Mouse (Mus musculus): Measurements from ENCODE around the gene Abhd12b. TPM values are rescaled to one million over a fixed set of nuclear protein-coding genes. Genes with fewer than 3 reads are reported as not detected.
A peak's percentile ranks its signal among the peaks of the same experiment; 100 is the strongest.
"Not testable (repeated sequence)": the region's sequence is repeated elsewhere in the genome, so short reads cannot be mapped to it uniquely, and the experiment has no call there.

Gene Abhd12b
- polyA plus RNA-seq, 1 experiment from 2014 or later: not detected

DNA sequence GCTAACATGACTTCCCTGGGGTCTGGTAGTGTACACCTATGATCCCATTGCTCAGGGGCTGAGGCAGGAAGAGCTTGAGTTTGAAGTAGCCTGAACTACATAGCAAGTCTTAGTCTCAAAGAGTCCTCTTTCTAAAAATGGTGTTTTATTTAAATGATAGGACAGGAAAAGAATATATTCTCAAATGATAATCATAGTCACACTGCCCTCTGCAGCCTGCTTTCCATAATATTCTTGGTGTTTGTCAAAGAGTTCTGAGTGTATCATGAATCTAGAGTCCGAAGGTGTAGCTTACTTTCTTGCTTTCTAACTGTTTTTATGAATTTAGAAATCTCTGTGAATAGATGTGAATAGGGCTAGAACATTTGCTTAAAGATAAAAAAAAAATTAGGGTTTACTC, 16.0 kb downstream of the Abhd12b start:
- WGBS (ENCODE audit: insufficient replicate concordance): 67% methylated on average over 1 of the region's 1 CpGs
- no peak overlapping the region for H3K4me2 ChIP-seq (ENCODE audit: low read depth, low read length)

DNA sequence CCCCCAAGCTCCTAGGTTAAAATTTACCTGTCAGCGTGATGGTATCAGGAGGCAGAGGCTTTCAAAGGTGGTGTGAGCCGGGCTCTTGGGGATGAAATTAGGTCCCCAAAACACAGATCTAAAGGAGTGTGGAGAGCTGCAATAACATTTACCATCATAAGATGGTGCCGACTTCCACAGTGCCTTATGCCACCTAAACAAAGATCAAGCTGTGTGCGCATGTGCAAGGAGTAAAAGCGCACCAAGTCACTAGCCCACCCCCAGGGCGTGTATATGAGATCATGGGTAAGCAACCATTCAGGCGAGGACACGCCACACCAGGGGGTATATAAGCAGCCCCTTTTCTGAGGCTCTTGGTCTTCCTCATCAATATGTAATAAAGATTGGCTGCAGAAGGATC, 29.6 kb downstream of the Abhd12b start:
- H3K27ac ChIP-seq (ENCODE audit: low read depth); H3K4me2 ChIP-seq (ENCODE audit: low read depth, low read length); H3K4me3 ChIP-seq (ENCODE audit: low read depth, low read length); H3K4me1 ChIP-seq (ENCODE audit: insufficient read depth); H3K9ac ChIP-seq (replicated peaks); H3K36me3 ChIP-seq (replicated peaks; ENCODE audit: insufficient read depth, low read length); H3K27me3 ChIP-seq (ENCODE audit: insufficient read depth, low read length); ATAC-seq; DNase-seq; H3K9me3 ChIP-seq (ENCODE audit: low read length): not testable (repeated sequence)
- WGBS (ENCODE audit: insufficient replicate concordance): 90% methylated on average over 8 of the region's 8 CpGs

More for the DNA sequence above, 16.0 kb downstream of the Abhd12b start:
- H3K9me3 ChIP-seq (ENCODE audit: low read length): no peaks in the 10 kb centered on the region
- no peaks in the 10 kb centered on the region for H3K27me3 ChIP-seq (ENCODE audit: insufficient read depth, low read length)
- H3K36me3 ChIP-seq (replicated peaks; ENCODE audit: insufficient read depth, low read length): no peaks in the 10 kb centered on the region
- no peaks in the 10 kb centered on the region for H3K4me1 ChIP-seq (ENCODE audit: insufficient read depth)
- TF ChIP-seq CTCF (IDR thresholded peaks at IDR 0.05; ENCODE audit: low read depth) (no peak), EP300 (IDR thresholded peaks at IDR 0.05; ENCODE audit: low read depth) (no peak)
- no peak overlapping the region for H3K27ac ChIP-seq (ENCODE audit: low read depth)
- no peak for DNase-seq
- H3K9ac ChIP-seq (replicated peaks): no peak overlapping the region
- H3K4me3 ChIP-seq (ENCODE audit: low read depth, low read length): no peak overlapping the region
- ATAC-seq: no peak

- no peak overlapping the region for H3K4me3 ChIP-seq (ENCODE audit: low read depth, low read length)
- H3K27ac ChIP-seq (ENCODE audit: low read depth): no peak overlapping the region
- no peaks in the 10 kb centered on the region for H3K36me3 ChIP-seq (replicated peaks; ENCODE audit: insufficient read depth, low read length)
- H3K9ac ChIP-seq (replicated peaks): no peak overlapping the region
- H3K27me3 ChIP-seq (ENCODE audit: insufficient read depth, low read length): no peaks in the 10 kb centered on the region
- 82% methylated on average over 22 of the region's 22 CpGs for WGBS (ENCODE audit: insufficient replicate concordance)
- DNase-seq (no peak), ATAC-seq (no peak)
- no peak overlapping the region for H3K4me2 ChIP-seq (ENCODE audit: low read depth, low read length)
- no peaks in the 10 kb centered on the region for H3K4me1 ChIP-seq (ENCODE audit: insufficient read depth)
- no peaks in the 10 kb centered on the region; the same call in 1 of the 2 replicates for H3K9me3 ChIP-seq (ENCODE audit: low read length)
- TF ChIP-seq CTCF (IDR thresholded peaks at IDR 0.05; ENCODE audit: low read depth) (no peak), EP300 (IDR thresholded peaks at IDR 0.05; ENCODE audit: low read depth) (no peak)
Observed at GRCm38 (mm10) chr12:70184173-70184783, 30.3 kb downstream of the Abhd12b start.

DNA sequence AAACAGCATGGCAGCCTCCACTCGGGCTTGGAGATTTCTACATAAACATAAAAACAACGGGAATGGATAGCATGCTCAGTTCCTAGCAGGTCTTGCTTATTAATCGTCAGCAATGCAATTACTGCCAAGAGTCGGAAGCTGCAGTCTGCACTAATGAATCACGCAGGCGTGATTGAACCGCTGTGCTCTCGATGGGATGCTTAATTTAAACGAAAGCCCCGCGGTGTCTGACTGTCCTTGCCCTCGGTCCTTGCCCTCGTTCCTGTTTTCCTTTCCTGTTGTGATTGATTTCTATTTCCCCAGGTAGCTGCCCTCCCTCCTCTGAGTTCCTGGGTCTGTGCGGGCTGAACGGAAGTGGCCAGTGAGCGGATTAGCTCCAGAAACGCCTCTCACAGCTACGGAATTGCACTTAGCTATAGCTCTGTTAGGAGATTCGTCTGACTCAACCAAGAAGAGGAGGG, 38.4 kb downstream of the Abhd12b start:
- Histone ChIP-seq H3K4me1 (ENCODE audit: insufficient read depth) (no peaks in the 10 kb centered on the region), H3K27me3 (ENCODE audit: insufficient read depth, low read length) (no peaks in the 10 kb centered on the region), H3K27ac (ENCODE audit: low read depth) (no peak overlapping the region), H3K9me3 (ENCODE audit: low read length) (no peaks in the 10 kb centered on the region), H3K4me2 (ENCODE audit: low read depth, low read length) (no peak overlapping the region), H3K36me3 (replicated peaks; ENCODE audit: insufficient read depth, low read length) (peaks cover 56% of the 10 kb centered on the region), H3K4me3 (ENCODE audit: low read depth, low read length) (0 out of 2 replicates have a peak overlapping the region, but pooled peaks have one; percentile 20), H3K9ac (replicated peaks) (no peak overlapping the region)
- no peak for DNase-seq
- WGBS (ENCODE audit: insufficient replicate concordance): 56% methylated on average over 19 of the region's 19 CpGs
- TF ChIP-seq CTCF (IDR thresholded peaks at IDR 0.05; ENCODE audit: low read depth) (no peak), EP300 (IDR thresholded peaks at IDR 0.05; ENCODE audit: low read depth) (no peak)
- ATAC-seq: no peak

GRCm38 (mm10) chr12:70195426-70195825, 41.5 kb downstream of the Abhd12b start:
- Histone ChIP-seq H3K9ac (replicated peaks) (no peak overlapping the region), H3K36me3 (replicated peaks; ENCODE audit: insufficient read depth, low read length) (peaks cover 78% of the 10 kb centered on the region), H3K27me3 (ENCODE audit: insufficient read depth, low read length) (no peaks in the 10 kb centered on the region), H3K9me3 (ENCODE audit: low read length) (no peaks in the 10 kb centered on the region), H3K4me1 (ENCODE audit: insufficient read depth) (no peaks in the 10 kb centered on the region), H3K27ac (ENCODE audit: low read depth) (no peak overlapping the region), H3K4me2 (ENCODE audit: low read depth, low read length) (no peak overlapping the region), H3K4me3 (ENCODE audit: low read depth, low read length) (no peak overlapping the region)
- TF ChIP-seq CTCF (IDR thresholded peaks at IDR 0.05; ENCODE audit: low read depth) (no peak), EP300 (IDR thresholded peaks at IDR 0.05; ENCODE audit: low read depth) (no peak)
- WGBS (ENCODE audit: insufficient replicate concordance): 92% methylated on average over 6 of the region's 6 CpGs
- no peak for DNase-seq
- ATAC-seq: no peak

DNA sequence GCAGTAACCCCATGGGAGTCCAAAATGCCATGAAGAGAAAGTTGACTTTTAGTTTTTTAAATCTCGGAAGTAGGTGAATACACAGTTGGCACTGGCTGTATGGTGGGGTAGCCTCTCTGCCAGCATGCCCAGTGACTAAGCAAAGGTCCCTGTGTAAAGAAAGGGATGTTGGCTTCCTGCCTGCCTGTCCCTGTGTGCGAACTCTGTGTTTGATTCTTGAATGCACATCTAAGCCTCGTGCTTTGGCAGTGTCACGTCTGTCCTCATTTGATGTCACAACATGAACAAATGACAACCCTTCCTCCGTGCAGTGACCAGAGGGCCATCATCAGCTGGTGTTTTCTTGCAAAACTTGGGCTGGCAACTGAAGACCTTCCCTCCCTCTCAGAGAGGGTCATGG, 42.4 kb downstream of the Abhd12b start:
- Histone ChIP-seq H3K4me1 (ENCODE audit: insufficient read depth) (no peaks in the 10 kb centered on the region), H3K36me3 (replicated peaks; ENCODE audit: insufficient read depth, low read length) (peaks cover 81% of the 10 kb centered on the region), H3K27me3 (ENCODE audit: insufficient read depth, low read length) (no peaks in the 10 kb centered on the region), H3K4me2 (ENCODE audit: low read depth, low read length) (no peak overlapping the region), H3K27ac (ENCODE audit: low read depth) (no peak overlapping the region), H3K4me3 (ENCODE audit: low read depth, low read length) (no peak overlapping the region), H3K9me3 (ENCODE audit: low read length) (no peaks in the 10 kb centered on the region), H3K9ac (replicated peaks) (no peak overlapping the region)
- 81% methylated on average over 5 of the region's 5 CpGs for WGBS (ENCODE audit: insufficient replicate concordance)
- DNase-seq (no peak), ATAC-seq (no peak)
- TF ChIP-seq CTCF (IDR thresholded peaks at IDR 0.05; ENCODE audit: low read depth): no peak
- TF ChIP-seq EP300 (IDR thresholded peaks at IDR 0.05; ENCODE audit: low read depth): no peak
